Mouse (Mus musculus): ENCODE data around the gene Pde10a.

The Pde10a gene

GRCm38 (mm10) chr17:8965177-8965576 is 440.0 kb downstream of the Pde10a start:
- no peak for DNase-seq (ENCODE audit: low read depth, low spot score)

GRCm38 (mm10) chr17:8972152-8972854 is 447.1 kb downstream of the Pde10a start:
- DNase-seq (ENCODE audit: low read depth, low spot score), result no peak

GRCm38 (mm10) chr17:8973331-8973730 is 448.2 kb downstream of the Pde10a start:
- no peak for DNase-seq (ENCODE audit: low read depth, low spot score)

- no peak for DNase-seq (ENCODE audit: low read depth, low spot score)
Observed at GRCm38 (mm10) chr17:8974423-8974822, 449.3 kb downstream of the Pde10a start.

GRCm38 (mm10) chr17:8974823-8975397 is 449.7 kb downstream of the Pde10a start:
- no peak for DNase-seq (ENCODE audit: low read depth, low spot score)

- no peak for DNase-seq (ENCODE audit: low read depth, low spot score)
Observed at GRCm38 (mm10) chr17:8976745-8977144, 451.6 kb downstream of the Pde10a start.

- no peak for DNase-seq (ENCODE audit: low read depth, low spot score)
Observed at GRCm38 (mm10) chr17:8977271-8977670, 452.1 kb downstream of the Pde10a start.

- DNase-seq (ENCODE audit: low read depth, low spot score), result no peak
Observed at GRCm38 (mm10) chr17:8983576-8983975, 458.4 kb downstream of the Pde10a start.

GRCm38 (mm10) chr17:8985714-8986113 is 460.5 kb downstream of the Pde10a start:
- DNase-seq (ENCODE audit: low read depth, low spot score), result no peak

- no peak for DNase-seq (ENCODE audit: low read depth, low spot score)
Observed at GRCm38 (mm10) chr17:8986551-8986950, 461.4 kb downstream of the Pde10a start.

- no peak for DNase-seq (ENCODE audit: low read depth, low spot score)
Observed at GRCm38 (mm10) chr17:8987369-8987768, 462.2 kb downstream of the Pde10a start.

- DNase-seq (ENCODE audit: low read depth, low spot score), result peak; percentile 67
Observed at GRCm38 (mm10) chr17:8988119-8988807, 463.1 kb downstream of the Pde10a start, which contains the start of gene 1700010I14Rik. TSS of gene 1700010I14Rik (plus strand) at chr17:8988333.

GRCm38 (mm10) chr17:8991160-8991559 is 466.0 kb downstream of the Pde10a start:
- DNase-seq (ENCODE audit: low read depth, low spot score), result peak; percentile 14

- no peak for DNase-seq (ENCODE audit: low read depth, low spot score)
Observed at GRCm38 (mm10) chr17:8995344-8995743, 470.2 kb downstream of the Pde10a start.

- no peak for DNase-seq (ENCODE audit: low read depth, low spot score)
Observed at GRCm38 (mm10) chr17:9002438-9002837, 477.3 kb downstream of the Pde10a start.

- no peak for DNase-seq (ENCODE audit: low read depth, low spot score)
Observed at GRCm38 (mm10) chr17:9004516-9004915, 479.3 kb downstream of the Pde10a start.

- no peak for DNase-seq (ENCODE audit: low read depth, low spot score)
Observed at GRCm38 (mm10) chr17:9023198-9023942, 498.2 kb downstream of the Pde10a start.

GRCm38 (mm10) chr17:9030181-9030580 is 505.0 kb downstream of the Pde10a start:
- no peak for DNase-seq (ENCODE audit: low read depth, low spot score)

GRCm38 (mm10) chr17:9031241-9032141 is 506.3 kb downstream of the Pde10a start:
- peak; percentile 70 for DNase-seq (ENCODE audit: low read depth, low spot score)

- no peak for DNase-seq (ENCODE audit: low read depth, low spot score)
Observed at GRCm38 (mm10) chr17:9032362-9033044, 507.3 kb downstream of the Pde10a start.

All from embryo, embryonic 11.5 days (tissue).